In genomic region chr17:45889051-45889450, GRCm38 (mm10) we compare ENCODE assay signal across 14 mouse cellular contexts.
A peak's percentile ranks its signal among the peaks of the same experiment; 100 is the strongest.
DNase-seq lines count a peak whose midpoint lies in the region; ATAC-seq and TF ChIP-seq lines count a peak whose summit lies in the region.
"Had no signal": no experiment of that assay in that cellular context is flagged by ENCODE, and none has a peak within 500 bp of the region (broad histone marks: within the 10 kb centered on the region; RNA-seq: fewer than 3 reads in every experiment).

No protein-coding gene starts in this region.

- ATAC-seq in embryonic facial prominence, embryonic 14.5 days (ENCODE audit: low read depth), result no peak
- no peak for ATAC-seq in limb, embryonic 14.5 days (ENCODE audit: low FRiP score, low read depth)
- ATAC-seq: forebrain, embryonic 13.5 days; midbrain, embryonic 13.5 days had no signal

- no peaks in the 10 kb centered on the region for H3K79me2 ChIP-seq in heart, adult 2 months (replicated peaks; ENCODE audit: control insufficient read depth, insufficient read depth, low read length)

- no peak overlapping the region for H3K4me2 ChIP-seq in embryonic facial prominence, embryonic 14.5 days (ENCODE audit: low read depth, low read length)
- no peak overlapping the region for H3K4me2 ChIP-seq in limb, embryonic 14.5 days (replicated peaks; ENCODE audit: low read depth, low read length, severe bottlenecking)
- H3K4me2 ChIP-seq: forebrain, embryonic 13.5 days; liver, embryonic 13.5 days; midbrain, embryonic 13.5 days; neural tube, embryonic 13.5 days; stomach, embryonic 15.5 days had no signal

- 48% methylated on average over 7 of the region's 7 CpGs for WGBS in heart, adult 2 months
- 58% methylated on average over 7 of the region's 7 CpGs for WGBS in embryonic facial prominence, embryonic 10.5 days
- 37% methylated on average over 6 of the region's 7 CpGs for WGBS in embryonic facial prominence, embryonic 14.5 days
- 36% methylated on average over 6 of the region's 7 CpGs for WGBS in limb, embryonic 14.5 days

- no peak for TF ChIP-seq EP300 in heart, adult 2 months (IDR thresholded peaks at IDR 0.05; ENCODE audit: insufficient read depth, low read depth, low read length)

- peaks cover 26% of the 10 kb centered on the region for H3K4me1 ChIP-seq in heart, adult 2 months (ENCODE audit: control insufficient read depth, insufficient read depth, low read length)
- H3K4me1 ChIP-seq in embryonic facial prominence, embryonic 10.5 days, result peaks cover 57% of the 10 kb centered on the region
- peaks cover 32% of the 10 kb centered on the region for H3K4me1 ChIP-seq in embryonic facial prominence, embryonic 14.5 days (ENCODE audit: control insufficient read depth, insufficient read depth, low read length)
- H3K4me1 ChIP-seq in limb, embryonic 14.5 days (ENCODE audit: control insufficient read depth, insufficient read depth, low read length), result peaks cover 39% of the 10 kb centered on the region
- H3K4me1 ChIP-seq: forebrain, embryonic 13.5 days had no signal

- H3K9me3 ChIP-seq in embryonic facial prominence, embryonic 10.5 days, result no peaks in the 10 kb centered on the region
- H3K9me3 ChIP-seq in embryonic facial prominence, embryonic 14.5 days (ENCODE audit: control insufficient read depth, low read length), result no peaks in the 10 kb centered on the region
- H3K9me3 ChIP-seq in limb, embryonic 14.5 days (ENCODE audit: control insufficient read depth, low read length), result no peaks in the 10 kb centered on the region
- H3K9me3 ChIP-seq: forebrain, embryonic 13.5 days; liver, embryonic 13.5 days; midbrain, embryonic 13.5 days; neural tube, embryonic 13.5 days; stomach, embryonic 15.5 days had no signal

- peak overlapping the region; percentile 49 for H3K27ac ChIP-seq in heart, adult 2 months
- peak overlapping the region; percentile 36; the same call in 1 of the 2 replicates for H3K27ac ChIP-seq in embryonic facial prominence, embryonic 10.5 days (replicated peaks)
- peak overlapping the region; percentile 56 for H3K27ac ChIP-seq in embryonic facial prominence, embryonic 14.5 days (replicated peaks; ENCODE audit: low read depth, low read length)
- peak overlapping the region; percentile 65 for H3K27ac ChIP-seq in limb, embryonic 14.5 days (replicated peaks; ENCODE audit: low read depth, low read length)
- H3K27ac ChIP-seq: forebrain, embryonic 13.5 days; layer of hippocampus, adult 2 months; liver, embryonic 13.5 days; macrophage; midbrain, embryonic 13.5 days; neural tube, embryonic 13.5 days; stomach, embryonic 15.5 days had no signal

- no peak overlapping the region for H3K4me3 ChIP-seq in heart, adult 2 months
- H3K4me3 ChIP-seq in embryonic facial prominence, embryonic 10.5 days, result no peak overlapping the region
- H3K4me3 ChIP-seq in embryonic facial prominence, embryonic 14.5 days (ENCODE audit: low read depth, low read length), result no peak overlapping the region
- no peak overlapping the region for H3K4me3 ChIP-seq in limb, embryonic 14.5 days (replicated peaks; ENCODE audit: low read length)
- H3K4me3 ChIP-seq: forebrain, embryonic 13.5 days; layer of hippocampus, adult 2 months; liver, embryonic 13.5 days; midbrain, embryonic 13.5 days; neural tube, embryonic 13.5 days; stomach, embryonic 15.5 days had no signal

- no peak for DNase-seq in heart, adult 2 months
- DNase-seq in heart, postnatal 10 days, result no peak
- no peak for DNase-seq in embryonic facial prominence, embryonic 10.5 days (ENCODE audit: low spot score)
- peak; percentile 61 for DNase-seq in embryonic facial prominence, embryonic 14.5 days (ENCODE audit: low spot score)
- no peak for DNase-seq in limb, embryonic 14.5 days (ENCODE audit: low spot score)
- no peak for DNase-seq in right cerebral cortex, adult 18-20 months
- DNase-seq in adrenal gland, postnatal 10 days, result no peak
- DNase-seq: liver, embryonic 13.5 days had no signal

- no peaks in the 10 kb centered on the region for H3K36me3 ChIP-seq in heart, adult 2 months (ENCODE audit: control insufficient read depth, insufficient read depth, low read length)
- no peaks in the 10 kb centered on the region for H3K36me3 ChIP-seq in embryonic facial prominence, embryonic 10.5 days (replicated peaks)
- no peaks in the 10 kb centered on the region for H3K36me3 ChIP-seq in embryonic facial prominence, embryonic 14.5 days (ENCODE audit: control insufficient read depth, insufficient read depth, low read length)
- H3K36me3 ChIP-seq in limb, embryonic 14.5 days (ENCODE audit: control insufficient read depth, insufficient read depth, low read length), result no peaks in the 10 kb centered on the region
- H3K36me3 ChIP-seq: liver, embryonic 13.5 days; midbrain, embryonic 13.5 days; neural tube, embryonic 13.5 days; stomach, embryonic 15.5 days had no signal

- no peak for TF ChIP-seq CTCF in heart, adult 2 months (IDR thresholded peaks at IDR 0.05)

- no peak for TF ChIP-seq POLR2A in heart, adult 2 months (IDR thresholded peaks at IDR 0.05; ENCODE audit: insufficient read depth, low read depth, low read length)
- no peak for TF ChIP-seq POLR2A in limb, embryonic 14.5 days (IDR thresholded peaks at IDR 0.05; ENCODE audit: borderline replicate concordance, extremely low read depth, insufficient read depth, insufficient read length)

- no peak overlapping the region for H3K9ac ChIP-seq in heart, adult 2 months (ENCODE audit: low read depth, low read length)
- no peak overlapping the region for H3K9ac ChIP-seq in embryonic facial prominence, embryonic 14.5 days (ENCODE audit: low read depth, low read length)
- H3K9ac ChIP-seq in limb, embryonic 14.5 days (ENCODE audit: low read depth, low read length, severe bottlenecking), result 0 out of 2 replicates have a peak overlapping the region, but pooled peaks have one; percentile 16
- H3K9ac ChIP-seq: forebrain, embryonic 13.5 days; liver, embryonic 13.5 days; midbrain, embryonic 13.5 days; neural tube, embryonic 13.5 days; stomach, embryonic 15.5 days had no signal

- no peaks in the 10 kb centered on the region for H3K27me3 ChIP-seq in heart, adult 2 months (ENCODE audit: control insufficient read depth, insufficient read depth, low read length)
- peaks cover 37% of the 10 kb centered on the region for H3K27me3 ChIP-seq in embryonic facial prominence, embryonic 10.5 days (replicated peaks; ENCODE audit: low read depth, poor library complexity, severe bottlenecking)
- H3K27me3 ChIP-seq in embryonic facial prominence, embryonic 14.5 days (replicated peaks; ENCODE audit: control insufficient read depth, insufficient read depth, low read length), result no peaks in the 10 kb centered on the region
- H3K27me3 ChIP-seq in limb, embryonic 14.5 days (ENCODE audit: control insufficient read depth, insufficient read depth, low read length), result no peaks in the 10 kb centered on the region
- H3K27me3 ChIP-seq: stomach, embryonic 15.5 days had no signal

- intact Hi-C loops in heart, adult 2 months (cut with DNase I), result loop anchor here (2.0 to 10.0 kb wide), 4 partner anchors 22 to 304 kb away; no protein-coding TSS in a partner anchor
- intact Hi-C loops in heart, postnatal 10 days (cut with DNase I), result no loop called here
